Mouse (Mus musculus) mesoderm, embryonic 11.5 days (tissue): ENCODE results near the gene Pla2g4a.
"Not testable (repeated sequence)": the region's sequence is repeated elsewhere in the genome, so short reads cannot be mapped to it uniquely, and the experiment has no call there.

Experiments used
- DNase-seq: peaks from one replicate; pipeline ENCODE4 v3.0.0-alpha.2; 2012; ENCODE audit warnings: low read depth, low spot score

Pla2g4a gene

DNA sequence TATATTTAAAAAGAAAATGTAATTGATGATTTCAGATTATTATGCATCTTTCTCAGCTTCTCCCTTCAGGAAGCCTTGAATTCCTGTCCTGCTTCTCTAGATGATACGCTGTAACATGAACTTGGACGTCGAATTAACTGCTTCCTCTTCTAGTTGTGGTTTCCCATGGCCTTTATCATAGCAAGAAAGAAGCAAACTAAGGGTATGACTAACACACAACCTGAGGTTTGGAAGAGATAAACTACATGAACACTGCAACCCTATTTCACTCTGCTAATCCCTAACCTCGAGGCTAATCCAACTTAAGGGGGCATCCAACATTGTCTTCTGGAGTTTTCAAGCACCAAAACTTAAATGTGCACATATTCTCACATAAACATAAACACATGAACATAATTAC, 23.3 kb downstream of the Pla2g4a start:
- no peak for DNase-seq

DNA sequence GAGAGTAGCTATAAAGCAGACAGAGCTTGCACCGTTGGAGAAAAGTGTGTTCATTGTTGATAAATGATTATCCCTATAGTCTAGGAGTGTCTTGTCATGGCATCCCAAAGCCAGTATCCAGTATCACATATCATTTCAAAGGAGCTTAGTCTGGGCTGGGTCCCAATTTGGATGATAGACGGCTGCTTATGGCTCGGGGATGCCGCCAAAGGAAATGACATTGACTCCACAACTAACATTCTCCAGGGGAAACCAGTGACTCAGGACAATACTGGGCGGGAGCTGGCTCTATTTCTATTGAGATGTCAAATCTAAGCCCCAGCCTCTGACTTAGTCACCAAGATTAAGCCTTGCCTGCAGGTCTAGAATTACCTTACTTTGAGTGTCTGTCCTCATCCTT, 31.9 kb downstream of the Pla2g4a start:
- DNase-seq: no peak

DNA sequence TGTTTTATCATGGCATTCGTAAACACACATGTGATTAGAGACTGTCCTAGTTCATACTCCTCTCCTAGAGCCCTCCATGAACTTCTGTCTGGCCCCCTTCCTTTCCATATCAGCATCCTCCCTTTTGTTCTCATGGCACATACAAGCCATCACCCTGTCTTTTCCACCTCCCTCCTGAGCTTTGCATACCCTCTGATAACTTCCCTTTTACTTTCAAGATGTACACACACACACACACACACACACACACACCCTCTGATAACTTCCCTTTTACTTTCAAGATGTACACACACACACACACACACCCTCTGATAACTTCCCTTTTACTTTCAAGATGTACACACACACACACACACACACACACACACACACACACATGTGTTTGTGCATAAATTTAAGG, 37.4 kb downstream of the Pla2g4a start:
- not testable (repeated sequence) for DNase-seq

GRCm38 (mm10) chr1:149922219-149922618, 38.9 kb downstream of the Pla2g4a start:
- DNase-seq: no peak

GRCm38 (mm10) chr1:149921325-149921724, 39.8 kb downstream of the Pla2g4a start:
- DNase-seq: no peak

GRCm38 (mm10) chr1:149919301-149919700, 41.8 kb downstream of the Pla2g4a start:
- DNase-seq: no peak

- no peak for DNase-seq
Measured at GRCm38 (mm10) chr1:149912984-149913383, 48.1 kb downstream of the Pla2g4a start.

GRCm38 (mm10) chr1:149911050-149911449, 50.0 kb downstream of the Pla2g4a start:
- no peak for DNase-seq

DNA sequence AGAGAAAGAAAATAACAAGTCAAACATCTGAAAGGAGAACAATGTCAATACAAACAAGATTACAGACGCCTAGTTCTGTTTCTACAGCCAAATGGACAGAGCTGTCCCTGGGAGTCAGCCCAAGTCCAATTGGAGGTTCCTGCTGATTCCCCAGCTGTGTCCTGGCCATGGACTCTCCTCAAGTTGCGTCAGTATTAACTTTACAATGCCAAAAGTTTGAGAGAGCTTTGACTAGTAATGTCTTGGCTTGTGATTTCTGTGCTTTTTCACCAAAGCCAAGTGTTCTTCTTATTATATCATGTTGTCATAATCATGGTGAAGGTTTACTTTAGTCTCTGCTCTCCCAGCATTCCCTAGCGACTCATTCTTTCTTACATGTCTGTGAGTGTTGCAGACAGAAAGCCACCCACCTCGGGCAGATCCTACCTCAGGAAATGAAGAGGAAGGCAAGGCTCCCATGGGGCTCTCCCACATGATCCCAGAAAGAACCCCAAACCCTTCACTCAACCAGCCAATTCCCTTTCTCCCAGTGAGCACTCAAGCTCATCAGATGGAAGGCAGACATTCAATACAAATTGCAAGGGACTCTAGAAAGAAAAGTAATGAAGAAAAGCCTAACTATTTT, 63.0 kb downstream of the Pla2g4a start:
- DNase-seq: no peak

DNA sequence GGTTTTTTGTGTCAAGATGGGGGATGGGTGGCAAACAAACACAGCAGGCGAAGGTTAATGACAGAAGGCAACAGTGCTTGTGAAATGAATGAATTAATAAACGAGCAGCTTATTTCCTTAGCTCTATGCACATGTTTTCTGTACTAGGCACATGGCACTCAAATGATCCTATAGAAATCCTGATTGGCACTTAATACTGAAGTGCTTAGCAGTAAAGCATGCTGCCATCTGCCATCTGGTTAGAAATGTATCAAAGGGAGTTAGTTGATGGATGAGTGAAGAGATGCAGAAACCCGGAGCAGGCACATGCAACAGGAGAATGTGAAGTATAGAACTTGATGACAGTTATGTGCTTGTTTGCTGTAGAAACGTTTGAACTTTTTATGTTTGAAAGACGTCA, 64.5 kb downstream of the Pla2g4a start:
- peak; percentile 11 for DNase-seq

DNA sequence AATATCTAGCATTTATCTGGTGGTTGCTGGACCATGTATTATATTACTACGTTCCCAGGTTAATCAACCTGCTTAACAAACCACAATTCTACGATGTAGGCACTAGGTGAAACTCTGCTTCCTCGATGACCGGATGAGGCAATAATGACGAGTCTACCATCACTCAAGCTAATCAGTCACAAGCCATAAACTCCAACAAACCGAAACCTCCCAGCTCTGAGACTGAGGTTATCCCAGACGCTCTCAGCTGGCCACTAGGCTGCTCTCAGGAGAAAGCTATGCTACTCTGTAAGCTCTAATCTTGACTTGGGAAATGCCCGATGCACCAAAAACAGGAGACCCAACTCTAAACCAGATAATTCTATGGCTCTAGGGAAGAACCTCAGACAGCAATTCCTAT, 66.2 kb downstream of the Pla2g4a start:
- DNase-seq: no peak

- DNase-seq: no peak
Measured at GRCm38 (mm10) chr1:149893903-149894302, 67.2 kb downstream of the Pla2g4a start.

DNA sequence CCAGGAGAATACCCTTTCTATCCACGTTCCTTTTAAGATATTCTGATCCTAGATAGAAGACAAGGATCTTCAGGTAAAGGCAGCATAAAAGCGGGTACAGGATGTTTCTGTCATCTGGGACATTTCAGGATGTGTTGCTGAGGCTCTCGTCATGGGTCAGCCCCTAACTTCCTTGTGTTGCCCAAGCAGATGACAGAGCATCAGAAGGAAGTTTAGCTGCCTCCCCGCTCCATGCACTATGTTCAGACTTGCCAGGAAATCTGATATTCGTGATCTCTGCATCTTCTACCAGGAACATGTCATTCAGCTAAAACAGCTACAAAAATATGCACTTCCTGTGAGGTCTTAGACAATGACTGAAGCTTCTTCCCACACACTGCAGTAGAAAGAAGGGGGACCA, 70.0 kb downstream of the Pla2g4a start:
- no peak for DNase-seq

DNA sequence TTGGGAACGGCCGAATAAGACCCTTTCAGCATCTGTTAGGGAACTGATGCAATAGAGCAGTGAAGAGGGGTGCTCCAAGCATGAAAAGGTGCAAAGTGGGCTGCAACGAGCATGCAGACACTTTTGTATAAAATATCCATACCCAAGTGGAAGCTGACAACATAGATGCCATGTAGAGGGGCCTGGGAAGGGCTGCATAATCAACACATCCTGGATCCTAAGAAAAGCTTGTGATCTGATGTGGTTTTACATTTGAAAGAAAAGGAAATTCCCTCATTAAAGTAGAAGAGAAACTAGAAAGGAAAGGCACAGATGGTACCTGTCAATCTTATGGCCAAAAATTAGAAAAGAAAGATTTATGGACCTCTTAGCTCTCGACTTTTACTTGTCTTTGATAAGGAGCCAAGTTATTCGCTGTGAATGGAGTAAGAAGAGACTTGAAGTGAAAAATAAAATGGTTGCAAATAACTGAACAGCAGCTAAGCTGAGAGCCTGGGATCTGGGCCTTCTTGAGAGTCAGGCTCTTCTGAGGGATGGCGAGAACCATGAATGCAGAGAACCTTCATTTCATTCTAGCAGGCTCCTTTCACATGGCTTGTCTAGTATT, 78.6 kb downstream of the Pla2g4a start:
- no peak for DNase-seq

DNA sequence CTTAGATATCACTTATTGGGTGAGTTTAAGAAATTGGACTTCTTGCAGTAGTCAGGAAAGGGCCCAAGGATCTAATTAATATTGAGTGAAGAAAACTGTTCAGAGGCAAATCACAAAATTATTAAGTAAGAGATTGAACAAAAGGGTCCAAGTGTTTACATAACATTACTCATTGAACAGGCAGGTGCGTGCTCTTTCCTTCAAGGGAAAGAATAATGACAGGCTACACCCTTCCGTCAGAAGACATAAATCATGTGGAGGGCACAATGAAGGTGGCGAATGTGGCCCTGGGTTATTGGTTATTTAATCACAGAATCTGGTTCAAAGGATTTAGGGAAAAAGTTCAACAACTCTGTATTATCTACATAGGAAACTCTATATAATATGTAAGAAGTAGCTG, 82.9 kb downstream of the Pla2g4a start:
- DNase-seq: no peak

GRCm38 (mm10) chr1:149876502-149876901, 84.6 kb downstream of the Pla2g4a start:
- DNase-seq: no peak

DNA sequence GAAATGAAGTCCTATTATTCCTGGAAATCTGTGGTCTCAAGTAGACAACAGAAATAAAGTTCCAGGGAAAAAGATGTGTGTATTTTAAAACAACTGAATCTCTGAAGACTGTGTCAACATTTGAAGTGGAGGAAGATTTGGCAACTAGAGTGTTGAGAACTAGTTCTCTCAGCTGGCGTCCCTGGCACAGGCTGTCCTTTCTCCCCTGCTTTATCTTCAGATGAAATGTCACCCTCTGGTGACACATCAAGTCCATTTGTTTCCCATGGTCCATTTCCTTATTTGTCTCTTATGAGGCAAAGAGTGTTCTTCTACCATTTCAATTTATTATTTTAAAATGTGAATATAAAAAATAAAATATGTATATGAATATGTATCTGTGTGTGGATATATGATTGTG, 89.5 kb downstream of the Pla2g4a start:
- DNase-seq: no peak

DNA sequence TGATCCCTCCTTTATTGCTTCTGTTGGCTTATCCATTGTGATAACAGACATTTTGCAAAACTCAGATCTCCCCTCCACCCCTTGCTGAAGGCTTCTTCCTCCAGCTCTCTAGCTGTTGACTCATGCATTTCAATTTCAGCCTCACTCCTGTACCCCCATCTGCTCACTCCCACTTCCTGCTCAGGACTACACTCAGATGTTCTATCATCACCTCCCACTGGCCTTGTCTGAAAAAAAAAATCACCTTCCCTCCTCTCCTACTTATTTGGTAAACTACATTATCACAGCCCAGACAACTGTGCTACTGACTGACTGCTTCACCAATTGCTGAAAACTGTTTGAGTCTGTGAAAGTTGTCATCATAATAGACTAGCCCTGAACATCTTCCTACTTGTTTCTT, 93.8 kb downstream of the Pla2g4a start:
- DNase-seq: no peak

- DNase-seq: no peak
Measured at GRCm38 (mm10) chr1:149866202-149866601, 94.9 kb downstream of the Pla2g4a start.

DNA sequence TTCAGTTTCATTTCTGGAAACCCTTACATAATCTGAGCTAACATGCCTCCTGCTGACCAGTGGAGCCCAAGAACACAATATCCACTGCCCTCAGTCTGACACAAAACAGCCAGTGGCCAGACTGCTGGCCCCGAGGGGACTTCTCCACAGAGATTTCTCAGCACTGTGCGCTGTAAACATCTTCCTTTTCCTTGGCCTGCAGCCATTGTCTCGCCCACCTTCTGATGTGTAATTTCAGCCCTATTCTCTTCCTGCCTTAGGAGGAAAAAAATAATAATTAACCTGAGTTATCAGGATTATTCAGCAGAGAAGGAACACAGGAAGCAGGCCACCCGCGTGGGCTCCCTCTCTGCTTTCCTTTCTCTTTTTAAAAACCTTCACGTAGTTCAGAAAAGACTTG, 98.3 kb downstream of the Pla2g4a start:
- no peak for DNase-seq

DNA sequence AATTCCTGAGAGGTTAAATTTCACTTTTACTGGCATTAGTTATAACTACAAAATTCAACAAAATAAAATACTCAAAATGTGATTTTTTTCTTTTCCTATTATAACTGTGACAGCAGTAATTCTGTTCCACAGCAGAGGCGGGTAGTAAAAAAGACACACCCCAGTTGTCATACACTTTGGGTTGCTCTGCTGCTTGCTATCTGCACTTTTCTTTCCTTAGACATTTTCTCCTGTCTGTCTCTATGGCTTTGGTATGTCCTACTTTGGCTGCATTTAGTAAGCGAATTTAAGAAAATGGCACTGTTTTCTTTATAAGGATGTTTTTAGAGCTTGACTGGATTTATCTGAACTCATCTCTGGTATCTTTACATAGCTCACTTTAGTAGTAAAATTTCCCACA, 98.9 kb downstream of the Pla2g4a start:
- DNase-seq: no peak

GRCm38 (mm10) chr1:149861543-149861942, 99.5 kb downstream of the Pla2g4a start:
- DNase-seq: no peak

DNA sequence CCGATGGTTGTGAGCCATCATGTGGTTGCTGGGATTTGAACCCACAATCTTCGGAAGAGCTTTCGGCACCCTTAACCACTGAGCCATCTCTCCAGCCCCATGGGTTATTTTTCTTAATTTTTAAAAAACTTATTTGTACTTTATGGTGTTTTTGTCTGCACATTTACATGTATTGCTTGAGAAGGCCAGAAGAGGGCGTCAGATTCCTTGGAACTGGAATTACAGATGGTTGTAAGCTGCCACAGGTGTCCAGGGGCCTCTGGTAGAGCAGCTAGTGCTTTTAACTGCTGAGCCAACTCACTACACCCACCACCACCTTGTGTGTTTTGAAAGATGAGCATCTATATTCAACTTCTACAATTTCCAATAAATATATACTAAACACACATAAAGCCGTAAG, 102.4 kb downstream of the Pla2g4a start:
- no peak for DNase-seq

DNA sequence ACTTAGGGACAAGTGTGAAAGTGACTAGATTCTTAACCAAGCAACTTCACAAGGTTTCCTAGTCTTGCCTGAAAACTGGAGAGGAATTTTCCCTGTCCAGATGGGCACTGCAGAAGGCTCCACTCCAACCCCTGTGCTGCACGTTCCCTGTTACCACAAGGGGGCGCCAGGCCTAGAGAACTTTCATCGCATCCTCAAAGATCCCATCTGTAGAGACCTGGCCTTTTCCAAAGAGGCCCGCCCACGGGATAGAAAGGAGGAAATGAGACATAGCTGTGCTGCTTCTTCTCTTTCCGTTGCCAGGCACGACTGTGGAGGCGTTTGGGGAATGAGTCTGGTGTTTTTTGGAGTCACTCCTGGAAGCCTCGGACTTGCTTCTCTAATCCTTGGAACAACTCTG, 104.4 kb downstream of the Pla2g4a start:
- peak; percentile 53 for DNase-seq
